Mouse (Mus musculus): Measurements from ENCODE around the gene Fam221b. TPM values are rescaled to one million over a fixed set of nuclear protein-coding genes. Genes with fewer than 3 reads are reported as not detected.

The Fam221b gene
- total RNA-seq, 1 experiment from 2014 or later, result 0.50 TPM

DNA sequence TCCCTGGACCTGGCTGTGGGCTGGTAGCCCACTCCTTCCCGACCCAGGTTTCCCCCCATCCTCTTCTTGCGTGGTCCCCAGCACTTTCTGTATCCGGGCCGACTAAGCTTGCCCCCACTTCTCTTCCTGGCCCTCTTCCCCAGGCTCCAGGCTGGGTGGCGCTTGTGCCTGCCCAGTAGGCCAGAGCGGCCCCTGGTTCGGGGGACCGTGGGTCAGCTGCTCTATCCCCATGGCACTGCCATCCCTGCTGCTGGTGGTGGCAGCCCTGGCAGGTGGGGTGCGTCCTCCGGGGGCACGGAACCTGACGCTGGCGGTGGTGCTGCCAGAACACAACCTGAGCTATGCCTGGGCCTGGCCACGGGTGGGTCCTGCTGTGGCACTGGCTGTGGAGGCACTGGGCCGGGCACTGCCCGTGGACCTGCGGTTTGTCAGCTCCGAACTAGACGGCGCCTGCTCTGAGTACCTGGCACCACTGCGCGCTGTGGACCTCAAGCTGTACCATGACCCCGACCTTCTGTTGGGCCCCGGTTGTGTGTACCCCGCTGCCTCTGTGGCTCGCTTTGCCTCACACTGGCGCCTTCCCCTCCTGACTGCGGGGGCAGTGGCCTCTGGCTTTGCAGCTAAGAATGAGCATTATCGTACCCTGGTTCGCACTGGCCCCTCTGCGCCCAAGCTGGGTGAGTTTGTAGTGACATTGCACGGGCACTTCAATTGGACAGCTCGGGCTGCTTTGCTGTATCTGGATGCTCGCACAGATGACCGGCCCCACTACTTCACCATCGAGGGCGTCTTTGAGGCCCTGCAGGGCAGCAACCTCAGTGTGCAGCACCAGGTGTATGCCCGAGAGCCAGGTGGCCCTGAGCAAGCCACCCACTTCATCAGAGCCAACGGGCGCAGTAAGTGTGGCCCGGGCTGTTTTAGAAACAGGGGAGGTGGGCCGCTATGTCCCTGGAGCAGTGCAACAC is 36.7 kb downstream of the Fam221b start:
- ATAC-seq (replicated peaks in 1 of 2; ENCODE audit: insufficient read depth in 1 of 2, low FRiP score in 2 of 2, low TSS enrichment in 1 of 2, low read depth in 1 of 2, poor library complexity in 2 of 2, severe bottlenecking in 2 of 2), result no peak

DNA sequence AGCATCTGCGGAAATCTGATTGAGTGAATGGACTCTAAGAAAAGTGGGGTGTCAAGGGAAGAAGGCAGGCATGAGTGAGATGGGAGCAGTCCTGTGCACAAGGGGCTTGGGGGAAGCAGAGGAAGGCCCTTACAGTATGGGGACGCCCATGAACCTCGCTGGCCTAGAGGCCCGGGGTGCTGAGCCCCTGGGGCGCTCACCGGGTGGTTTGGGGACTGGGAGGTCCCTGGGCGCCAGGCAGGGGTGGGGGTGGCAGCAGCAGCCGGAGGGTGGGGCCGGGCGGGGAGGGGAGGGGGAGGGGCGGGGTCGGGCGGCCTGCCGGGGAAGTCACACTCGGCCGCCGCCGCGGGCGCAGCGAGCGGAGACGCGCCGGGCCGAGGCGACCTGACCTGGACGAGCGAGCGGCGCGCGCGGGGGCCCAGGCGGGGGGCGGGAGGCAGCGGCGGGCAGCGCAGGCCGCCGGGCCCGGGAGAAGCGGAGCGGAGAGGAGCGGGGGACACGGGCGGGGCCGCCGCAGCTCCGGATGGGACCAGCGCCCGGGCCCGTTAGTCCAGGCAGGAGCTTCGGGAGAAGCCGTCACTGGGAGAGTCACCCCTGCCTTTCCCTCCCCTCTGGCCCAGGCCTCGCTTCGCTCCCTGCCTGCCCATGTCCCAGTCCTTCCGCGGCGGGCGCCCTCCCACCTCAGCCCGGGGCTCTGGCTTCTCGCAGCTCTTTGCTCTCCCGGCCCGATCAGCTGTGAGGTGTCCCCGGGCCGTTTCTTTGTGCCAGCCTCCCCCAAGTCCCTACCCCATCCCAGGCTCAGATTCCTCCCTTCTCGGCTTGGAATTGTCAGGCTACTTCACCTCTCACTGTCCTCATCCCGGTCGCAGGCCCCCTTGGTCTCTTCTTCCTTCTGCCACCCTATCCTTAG is 37.6 kb downstream of the Fam221b start, which contains the start of gene Npr2:
Gene Npr2 (plus strand): TSS at position 890 of the 910 bp plus-strand sequence.
- 0 out of 4 replicates have a peak, but pooled peaks of 1 of the 2 experiments have one; percentile 29 for ATAC-seq (replicated peaks in 1 of 2; ENCODE audit: insufficient read depth in 1 of 2, low FRiP score in 2 of 2, low TSS enrichment in 1 of 2, low read depth in 1 of 2, poor library complexity in 2 of 2, severe bottlenecking in 2 of 2)

DNA sequence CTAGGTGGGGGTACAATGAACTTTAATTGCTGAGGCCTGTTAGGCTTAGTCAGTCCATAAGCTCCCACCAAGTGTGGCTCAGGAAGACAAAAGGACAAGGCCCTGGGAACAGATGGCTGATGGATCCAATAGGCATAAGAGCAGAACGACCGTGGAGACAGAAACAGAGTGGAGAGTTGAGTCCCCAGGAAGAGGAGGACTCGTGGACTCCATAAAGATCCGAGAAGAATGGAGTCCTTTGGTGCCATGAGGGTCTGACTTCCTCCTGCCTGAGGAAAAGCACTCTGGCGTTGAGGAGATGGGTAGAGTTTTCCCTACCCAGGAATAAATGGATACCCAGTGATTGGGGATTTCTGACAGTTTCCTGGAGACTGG is 38.3 kb downstream of the Fam221b start:
- no peak for ATAC-seq (replicated peaks in 1 of 2; ENCODE audit: insufficient read depth in 1 of 2, low FRiP score in 2 of 2, low TSS enrichment in 1 of 2, low read depth in 1 of 2, poor library complexity in 2 of 2, severe bottlenecking in 2 of 2)

DNA sequence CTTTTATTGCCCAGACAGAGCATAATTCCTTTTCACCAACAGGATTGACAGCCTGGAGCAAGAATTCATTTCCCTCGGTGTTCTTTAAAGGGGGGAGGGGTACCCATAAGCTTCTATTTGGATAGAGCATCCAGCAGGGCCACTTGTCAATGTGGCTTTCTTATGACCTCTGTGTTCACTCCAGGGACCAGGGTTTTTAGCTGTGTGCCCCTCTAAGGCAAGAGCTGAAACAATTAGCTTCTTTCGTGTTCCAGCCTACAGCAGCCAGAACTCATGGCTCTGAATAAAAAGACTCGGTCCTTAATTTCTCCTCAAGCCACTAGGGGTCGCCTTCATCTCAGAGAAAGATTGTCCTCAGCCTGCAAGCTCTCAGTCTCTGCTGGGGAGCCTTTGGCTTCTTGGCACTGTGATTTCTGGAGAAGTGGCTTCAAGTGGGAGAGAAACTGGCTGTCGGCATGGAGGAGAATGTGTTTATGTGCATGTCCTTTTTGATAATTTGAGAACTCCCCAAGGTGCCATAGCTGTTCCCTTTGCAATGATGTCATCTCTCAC is 38.8 kb downstream of the Fam221b start:
- ATAC-seq (replicated peaks in 1 of 2; ENCODE audit: insufficient read depth in 1 of 2, low FRiP score in 2 of 2, low TSS enrichment in 1 of 2, low read depth in 1 of 2, poor library complexity in 2 of 2, severe bottlenecking in 2 of 2), result peak; percentile 77 to 83

DNA sequence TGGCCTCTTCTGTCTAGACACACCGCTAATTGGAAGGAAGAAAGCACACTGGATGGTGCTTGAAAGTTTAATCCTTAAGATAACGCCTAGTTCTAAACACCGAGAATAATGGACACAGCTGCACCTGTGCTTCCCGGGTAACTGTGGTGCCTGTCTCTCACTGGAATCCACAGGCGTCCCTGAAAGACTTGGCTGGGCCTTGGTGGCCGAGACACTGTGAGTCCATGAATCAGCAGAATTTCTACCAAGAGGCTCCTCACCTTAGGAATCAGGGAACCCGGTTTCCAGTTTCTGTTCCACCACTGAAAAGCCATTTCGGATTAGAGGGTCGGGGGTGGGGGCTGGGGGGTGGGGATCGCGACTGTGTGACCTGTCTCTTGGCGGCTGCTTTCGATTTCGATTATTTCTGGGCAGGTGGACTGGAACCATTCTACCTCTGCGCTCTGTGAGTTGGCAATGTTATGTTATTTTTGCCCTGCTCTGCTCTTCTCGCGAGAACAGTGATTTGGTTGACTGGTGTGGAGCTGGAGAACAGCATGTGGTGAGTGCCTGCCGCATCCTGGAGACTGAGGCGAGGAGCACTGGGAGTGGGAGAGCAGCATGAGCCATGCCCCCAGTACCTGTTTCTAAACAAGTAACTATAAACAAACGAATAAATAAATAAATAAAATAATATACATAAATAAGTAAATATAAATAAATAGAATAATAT is 39.7 kb downstream of the Fam221b start:
- no peak for ATAC-seq (replicated peaks in 1 of 2; ENCODE audit: insufficient read depth in 1 of 2, low FRiP score in 2 of 2, low TSS enrichment in 1 of 2, low read depth in 1 of 2, poor library complexity in 2 of 2, severe bottlenecking in 2 of 2)

DNA sequence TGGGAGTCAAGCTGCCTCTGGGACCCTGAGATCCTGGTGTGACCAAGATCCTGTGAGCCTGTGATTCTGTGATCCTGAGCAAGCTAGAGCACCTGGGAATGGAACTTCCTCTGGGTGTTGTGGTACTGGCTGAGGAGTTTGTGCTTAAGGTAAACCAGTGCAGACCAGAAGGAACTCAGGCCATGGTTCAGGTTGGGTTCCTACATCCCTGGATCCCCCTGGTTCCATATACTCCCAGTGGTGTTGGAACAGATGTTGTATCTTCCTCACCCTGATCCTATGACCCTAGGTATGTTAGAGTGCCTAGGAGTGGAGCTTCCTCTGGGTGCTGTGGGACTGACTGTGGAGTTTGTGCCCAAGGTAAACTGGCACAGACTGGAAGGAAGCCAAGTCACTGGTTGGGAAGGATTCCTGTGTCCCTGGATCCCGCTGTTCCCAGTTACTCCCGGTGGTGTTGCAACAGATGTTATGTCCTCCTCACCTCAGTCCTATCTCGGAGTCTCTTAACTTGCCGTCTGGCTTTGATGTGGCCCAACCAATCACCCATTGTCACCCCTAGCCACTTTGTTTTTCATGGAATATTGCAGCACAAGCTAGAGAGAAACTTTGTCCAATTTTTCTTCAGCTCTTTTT is 48.7 kb downstream of the Fam221b start:
- no peak for ATAC-seq (replicated peaks in 1 of 2; ENCODE audit: insufficient read depth in 1 of 2, low FRiP score in 2 of 2, low TSS enrichment in 1 of 2, low read depth in 1 of 2, poor library complexity in 2 of 2, severe bottlenecking in 2 of 2)

DNA sequence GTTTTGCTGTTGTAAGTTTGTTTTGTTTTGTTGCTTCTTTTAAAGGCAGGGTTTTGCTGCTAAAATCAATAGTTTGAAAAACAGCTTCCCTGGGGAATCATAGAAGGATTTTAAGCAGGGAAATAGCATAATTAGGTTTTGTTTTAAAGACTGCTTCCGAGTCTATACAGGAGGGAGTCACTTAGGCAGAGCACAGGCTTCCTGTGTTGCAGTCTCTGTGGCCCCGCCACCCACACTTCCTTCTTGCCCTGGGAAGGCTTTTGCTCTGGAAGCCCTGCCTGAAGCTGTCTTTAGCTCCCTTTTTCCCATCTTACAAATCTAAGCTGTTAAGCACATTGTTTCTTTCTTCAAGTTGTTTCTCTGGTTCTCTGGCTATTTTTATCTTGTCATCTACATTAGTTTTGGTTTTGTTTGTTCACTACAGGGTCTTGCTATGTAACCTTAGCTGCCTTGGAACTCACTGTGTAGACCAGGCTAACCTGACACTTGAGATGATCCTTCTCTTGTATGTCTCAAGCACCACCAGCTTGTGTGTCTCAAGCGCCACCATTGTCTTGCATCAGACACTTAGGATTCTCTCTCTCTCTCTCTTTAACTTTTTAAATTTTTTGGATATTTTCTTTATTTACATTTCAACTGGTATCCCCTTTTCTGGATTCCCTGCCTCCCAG is 55.8 kb downstream of the Fam221b start:
- peak; percentile 69 to 81; a peak in 3 of 4 replicates for ATAC-seq (replicated peaks in 1 of 2; ENCODE audit: insufficient read depth in 1 of 2, low FRiP score in 2 of 2, low TSS enrichment in 1 of 2, low read depth in 1 of 2, poor library complexity in 2 of 2, severe bottlenecking in 2 of 2)

DNA sequence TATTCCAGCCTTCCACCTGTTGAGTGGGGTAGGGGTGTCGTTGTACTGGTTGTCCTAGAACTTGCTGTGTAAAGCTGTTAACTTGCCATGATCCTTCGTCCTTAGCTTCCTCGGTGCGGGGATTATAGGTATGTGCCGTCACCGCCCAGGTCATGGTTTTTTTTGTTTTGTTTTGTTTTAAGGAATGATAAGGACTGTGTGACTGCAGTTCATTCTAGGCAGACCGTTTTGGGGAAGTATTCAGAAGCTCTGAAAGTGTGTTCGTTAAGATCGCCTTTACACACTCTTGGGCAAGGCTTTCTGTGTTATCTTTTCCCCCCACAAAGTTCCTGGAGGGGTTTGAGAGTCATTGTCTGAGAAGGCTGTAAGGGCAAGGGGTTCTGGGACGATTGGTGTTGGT is 56.4 kb downstream of the Fam221b start:
- peak; percentile 7 to 32; a peak in 1 of 4 replicates for ATAC-seq (replicated peaks in 1 of 2; ENCODE audit: insufficient read depth in 1 of 2, low FRiP score in 2 of 2, low TSS enrichment in 1 of 2, low read depth in 1 of 2, poor library complexity in 2 of 2, severe bottlenecking in 2 of 2)

Other genes with a start within 250 kb of the Fam221b start
- gene Fam166b, start 240.0 kb downstream of the Fam221b start, total RNA-seq (2017), result not detected in 2 replicates
- gene Tesk1, start 227.2 kb downstream of the Fam221b start, total RNA-seq (2017), result 12.0 and 17.6 TPM in 2 replicates
- 91.6 and 153 TPM in 2 replicates for gene Cd72, start 214.5 kb downstream of the Fam221b start, total RNA-seq (2017)
- gene Sit1, start 185.4 kb downstream of the Fam221b start, total RNA-seq (2017), result not detected in 2 replicates
- 45.7 and 55.6 TPM in 2 replicates for gene Ccdc107, start 176.2 kb downstream of the Fam221b start, total RNA-seq (2017)
- 66.5 and 76.9 TPM in 2 replicates for gene Arhgef39, start 169.4 kb downstream of the Fam221b start, total RNA-seq (2017)
- 2.4 and 10.6 TPM in 2 replicates for gene Car9, start 162.2 kb downstream of the Fam221b start, total RNA-seq (2017)
- gene Tpm2, start 145.4 kb downstream of the Fam221b start, total RNA-seq (2017), result 18.6 and 28.2 TPM in 2 replicates
- gene Creb3, start 106.8 kb downstream of the Fam221b start, total RNA-seq (2017), result 76.7 and 97.5 TPM in 2 replicates
- gene Tln1, start 106.5 kb downstream of the Fam221b start, total RNA-seq (2017), result 306 and 337 TPM in 2 replicates
- gene Rgp1, start 90.4 kb downstream of the Fam221b start, total RNA-seq (2017), result 13.6 and 41.0 TPM in 2 replicates
- gene Gba2, start 90.3 kb downstream of the Fam221b start, total RNA-seq (2017), result 11.9 and 19.9 TPM in 2 replicates
- gene Msmp, start 84.7 kb downstream of the Fam221b start, total RNA-seq (2017), result 0.40 TPM in 1 of 2 replicates, not detected in the other
- 4.2 and 7.2 TPM in 2 replicates for gene Npr2, start 37.2 kb downstream of the Fam221b start, total RNA-seq (2017)
- not detected in 2 replicates for gene Spag8, start 15.6 kb downstream of the Fam221b start, total RNA-seq (2017)
- 61.0 and 88.4 TPM in 2 replicates for gene Hint2, start 12.7 kb downstream of the Fam221b start, total RNA-seq (2017)
- 1.3 and 1.8 TPM in 2 replicates for gene Tmem8b, start 174 bp downstream of the Fam221b start, total RNA-seq (2017)
- gene Olfr70, start 31.7 kb upstream of the Fam221b start, total RNA-seq (2017), result not detected in 2 replicates
- not detected in 2 replicates for gene Olfr71, start 41.1 kb upstream of the Fam221b start, total RNA-seq (2017)
- gene Hrct1, start 58.0 kb upstream of the Fam221b start, total RNA-seq (2017), result not detected in 2 replicates
- gene Spaar, start 60.9 kb upstream of the Fam221b start, total RNA-seq (2017), result not detected in 2 replicates
- not detected in 2 replicates for gene Olfr159, start 101.9 kb upstream of the Fam221b start, total RNA-seq (2017)
- not detected in 2 replicates for gene Olfr156, start 154.8 kb upstream of the Fam221b start, total RNA-seq (2017)
- gene Olfr157, start 171.1 kb upstream of the Fam221b start, total RNA-seq (2017), result not detected in 2 replicates
- not detected in 2 replicates for gene Olfr155, start 182.4 kb upstream of the Fam221b start, total RNA-seq (2017)
- 2.5 and 2.8 TPM in 2 replicates for gene Reck, start 206.4 kb upstream of the Fam221b start, total RNA-seq (2017)

Measured in hematopoietic stem cell, adult 5-6 weeks (primary cell).